Mouse (Mus musculus) ES-E14 (cell line): Measurements from ENCODE around the gene Cradd.

Source experiments
- CHD2 ChIP-seq: IDR thresholded peaks from 2 replicates; pipeline ENCODE4 v1.6.1; 2014; ENCODE audit warnings: mild to moderate bottlenecking, low read depth, low read length, inconsistent platforms
- HCFC1 ChIP-seq: IDR thresholded peaks from 2 replicates; pipeline ENCODE4 v1.6.1; 2012; ENCODE audit warnings: low read length, inconsistent platforms, borderline replicate concordance; ENCODE audit not compliant: insufficient read depth
- MAFK ChIP-seq: IDR thresholded peaks from 2 replicates; pipeline ENCODE4 v1.6.1; 2014; ENCODE audit warnings: mild to moderate bottlenecking, low read depth, low read length, inconsistent platforms; ENCODE audit not compliant: insufficient read depth
- ZC3H11A ChIP-seq: IDR thresholded peaks from 2 replicates; pipeline ENCODE4 v1.6.1; 2012; ENCODE audit warnings: low read depth, mild to moderate bottlenecking, inconsistent platforms, low read length, borderline replicate concordance

DNA sequence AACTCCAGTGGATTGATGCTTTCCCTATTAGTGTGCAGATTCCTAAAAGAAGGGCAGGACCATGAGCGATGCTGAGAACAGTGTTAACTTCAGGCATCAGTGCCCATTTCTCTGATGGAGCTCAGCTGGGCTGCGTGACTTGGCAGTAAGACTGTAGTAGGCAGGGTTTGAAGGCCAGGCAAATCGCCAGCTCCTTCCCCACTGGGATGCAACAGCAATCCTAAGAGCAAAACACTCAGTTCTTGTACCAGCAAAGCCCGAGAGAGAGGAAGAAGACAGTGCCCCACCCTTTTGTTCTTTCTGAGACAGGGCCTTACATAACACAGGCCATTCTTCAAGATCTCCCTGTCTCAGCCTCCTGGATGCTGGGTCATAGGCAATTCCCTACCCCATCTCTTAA, 140.9 kb downstream of the Cradd start:
- TF ChIP-seq MAFK, result no peak
- TF ChIP-seq ZC3H11A, result no peak
- no peak for TF ChIP-seq HCFC1
- no peak for TF ChIP-seq CHD2
